Mouse (Mus musculus) retina, postnatal 1 day (tissue): ENCODE results near the gene Btbd10.

Source experiments
- DNase-seq: peaks from one replicate; pipeline ENCODE4 v3.0.0-alpha.2; 2012

Gene Btbd10

GRCm38 (mm10) chr7:113368746-113369619 lies at the start of gene Btbd10:
Btbd10 (minus strand) TSS chr7:113369392.
- peak; percentile 99 for DNase-seq

- no peak for DNase-seq
Observed at GRCm38 (mm10) chr7:113416536-113416935, 47.3 kb upstream of the Btbd10 start.

- no peak for DNase-seq
Observed at GRCm38 (mm10) chr7:113415256-113415655, 46.1 kb upstream of the Btbd10 start.

GRCm38 (mm10) chr7:113408712-113409111 lies 39.5 kb upstream of the Btbd10 start:
- peak; percentile 2 for DNase-seq

- DNase-seq: no peak
Observed at GRCm38 (mm10) chr7:113398083-113398482, 28.9 kb upstream of the Btbd10 start.

- no peak for DNase-seq
Observed at GRCm38 (mm10) chr7:113396661-113397060, 27.5 kb upstream of the Btbd10 start.

- DNase-seq: no peak
Observed at GRCm38 (mm10) chr7:113391619-113392018, 22.4 kb upstream of the Btbd10 start.

GRCm38 (mm10) chr7:113388470-113388869 lies 19.3 kb upstream of the Btbd10 start, which contains the start of gene Pth:
Pth (minus strand) TSS chr7:113388570.
- DNase-seq: no peak

GRCm38 (mm10) chr7:113377875-113378658 lies 8.9 kb upstream of the Btbd10 start:
- DNase-seq: peak; percentile 93

GRCm38 (mm10) chr7:113372682-113373081 lies 3.5 kb upstream of the Btbd10 start:
- no peak for DNase-seq

- peak; percentile 83 for DNase-seq
Observed at GRCm38 (mm10) chr7:113369620-113370340, 588 bp upstream of the Btbd10 start.

- DNase-seq: no peak
Observed at GRCm38 (mm10) chr7:113367440-113367839, 1.8 kb downstream of the Btbd10 start.

GRCm38 (mm10) chr7:113349089-113349488 lies 20.1 kb downstream of the Btbd10 start:
- no peak for DNase-seq

GRCm38 (mm10) chr7:113347694-113348093 lies 21.5 kb downstream of the Btbd10 start:
- no peak for DNase-seq

- DNase-seq: peak; percentile 55
Observed at GRCm38 (mm10) chr7:113347271-113347670, 21.9 kb downstream of the Btbd10 start.

- no peak for DNase-seq
Observed at GRCm38 (mm10) chr7:113335250-113335649, 33.9 kb downstream of the Btbd10 start.

GRCm38 (mm10) chr7:113334036-113334435 lies 35.2 kb downstream of the Btbd10 start:
- DNase-seq: no peak

- no peak for DNase-seq
Observed at GRCm38 (mm10) chr7:113320128-113320527, 49.1 kb downstream of the Btbd10 start.

GRCm38 (mm10) chr7:113311784-113312183 lies 57.4 kb downstream of the Btbd10 start:
- DNase-seq: peak; percentile 78

GRCm38 (mm10) chr7:113310136-113310535 lies 59.1 kb downstream of the Btbd10 start:
- DNase-seq: no peak

GRCm38 (mm10) chr7:113297813-113298212 lies 71.4 kb downstream of the Btbd10 start:
- no peak for DNase-seq

GRCm38 (mm10) chr7:113295077-113295890 lies 73.9 kb downstream of the Btbd10 start:
- peak; percentile 36 for DNase-seq
